Mouse (Mus musculus): ENCODE measurements around the gene Myh10.

Myh10 gene

GRCm38 (mm10) chr11:68691321-68692009, at the start of gene Myh10:
Gene Myh10, plus strand, starts transcription at chr11:68691559.
- in situ Hi-C loops (cut with MseI, MboI), result no loop called here

- in situ Hi-C loops (cut with MseI, MboI), result no loop called here
Measured at GRCm38 (mm10) chr11:68644781-68645180, 46.6 kb upstream of the Myh10 start.

- in situ Hi-C loops (cut with MseI, MboI), result no loop called here
Measured at GRCm38 (mm10) chr11:68647808-68648207, 43.6 kb upstream of the Myh10 start.

GRCm38 (mm10) chr11:68648385-68649148, 42.8 kb upstream of the Myh10 start:
- in situ Hi-C loops (cut with MseI, MboI), result no loop called here

- in situ Hi-C loops (cut with MseI, MboI), result no loop called here
Measured at GRCm38 (mm10) chr11:68651518-68651917, 39.8 kb upstream of the Myh10 start.

GRCm38 (mm10) chr11:68655524-68655923, 35.8 kb upstream of the Myh10 start:
- in situ Hi-C loops (cut with MseI, MboI), result no loop called here

- in situ Hi-C loops (cut with MseI, MboI), result no loop called here
Measured at GRCm38 (mm10) chr11:68656887-68657685, 34.3 kb upstream of the Myh10 start.

GRCm38 (mm10) chr11:68657811-68658210, 33.5 kb upstream of the Myh10 start:
- in situ Hi-C loops (cut with MseI, MboI), result no loop called here

GRCm38 (mm10) chr11:68665331-68665730, 26.0 kb upstream of the Myh10 start:
- in situ Hi-C loops (cut with MseI, MboI), result no loop called here

GRCm38 (mm10) chr11:68666210-68666609, 25.1 kb upstream of the Myh10 start:
- in situ Hi-C loops (cut with MseI, MboI), result no loop called here

- in situ Hi-C loops (cut with MseI, MboI), result no loop called here
Measured at GRCm38 (mm10) chr11:68672270-68672970, 18.9 kb upstream of the Myh10 start.

GRCm38 (mm10) chr11:68674071-68674470, 17.3 kb upstream of the Myh10 start:
- in situ Hi-C loops (cut with MseI, MboI), result no loop called here

- in situ Hi-C loops (cut with MseI, MboI), result no loop called here
Measured at GRCm38 (mm10) chr11:68674643-68675042, 16.7 kb upstream of the Myh10 start.

- in situ Hi-C loops (cut with MseI, MboI), result no loop called here
Measured at GRCm38 (mm10) chr11:68675274-68675673, 16.1 kb upstream of the Myh10 start.

- in situ Hi-C loops (cut with MseI, MboI), result no loop called here
Measured at GRCm38 (mm10) chr11:68681254-68681839, 10.0 kb upstream of the Myh10 start.

GRCm38 (mm10) chr11:68682136-68682806, 9.1 kb upstream of the Myh10 start:
- in situ Hi-C loops (cut with MseI, MboI), result no loop called here

GRCm38 (mm10) chr11:68686001-68686400, 5.4 kb upstream of the Myh10 start:
- in situ Hi-C loops (cut with MseI, MboI), result no loop called here

GRCm38 (mm10) chr11:68689304-68689703, 2.1 kb upstream of the Myh10 start:
- in situ Hi-C loops (cut with MseI, MboI), result no loop called here

- in situ Hi-C loops (cut with MseI, MboI), result no loop called here
Measured at GRCm38 (mm10) chr11:68690465-68690864, 894 bp upstream of the Myh10 start.

GRCm38 (mm10) chr11:68692010-68692692, 792 bp downstream of the Myh10 start:
- in situ Hi-C loops (cut with MseI, MboI), result no loop called here

Measured in mouse trophoblast stem cell (cell line).